Mouse (Mus musculus): ENCODE data around the gene Tnfaip3. TPM values are rescaled to one million over a fixed set of nuclear protein-coding genes. Genes with fewer than 3 reads are reported as not detected.

Tnfaip3 gene
- polyA plus RNA-seq, 1 experiment from 2014 or later = 4.0 TPM

DNA sequence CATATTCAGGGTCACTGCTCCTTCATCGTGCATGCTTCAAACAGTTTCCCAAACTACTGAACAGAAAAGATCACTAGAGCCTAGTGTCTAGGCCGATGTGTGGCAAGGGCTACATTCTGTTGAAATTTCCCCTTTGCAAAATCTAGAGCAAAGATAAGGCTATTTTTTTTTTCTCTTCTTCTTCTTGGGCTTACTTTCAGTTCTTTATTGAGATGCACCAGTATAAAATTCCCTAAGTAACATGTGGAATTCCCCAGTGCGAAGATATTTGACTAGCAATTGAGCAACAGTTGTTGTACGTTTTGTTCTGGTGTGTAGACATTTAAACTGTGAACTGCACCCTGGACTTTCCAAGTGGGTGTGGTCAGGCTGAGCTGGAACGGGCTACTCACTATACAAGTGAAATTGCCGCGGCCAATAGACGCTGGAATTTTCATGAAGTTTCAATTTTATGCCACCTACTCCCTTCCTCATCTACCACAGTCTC lies 6.2 kb downstream of the Tnfaip3 start:
- Histone ChIP-seq H3K9ac (ENCODE audit: low read length) (peak overlapping the region; percentile 18; the same call in 1 of the 2 replicates), H3K27ac (ENCODE audit: low read length) (no peak overlapping the region; the same call in 1 of the 2 replicates), H3K9me3 (replicated peaks; ENCODE audit: control insufficient read depth, low read length) (no peaks in the 10 kb centered on the region), H3K4me1 (ENCODE audit: control insufficient read depth, insufficient read depth, low read length) (peaks cover 17% of the 10 kb centered on the region; the same call in 1 of the 2 replicates), H3K36me3 (ENCODE audit: control insufficient read depth, insufficient read depth) (peaks cover 23% of the 10 kb centered on the region), H3K27me3 (ENCODE audit: control insufficient read depth, insufficient read depth, low read length) (no peaks in the 10 kb centered on the region), H3K4me3 (ENCODE audit: low read length) (no peak overlapping the region), H3K4me2 (ENCODE audit: low read depth, low read length) (peak overlapping the region; percentile 47)
- WGBS = 51% methylated on average over 8 of the region's 8 CpGs
- ATAC-seq (replicated peaks; ENCODE audit: extremely low read depth, insufficient read depth, low FRiP score) = no peak

DNA sequence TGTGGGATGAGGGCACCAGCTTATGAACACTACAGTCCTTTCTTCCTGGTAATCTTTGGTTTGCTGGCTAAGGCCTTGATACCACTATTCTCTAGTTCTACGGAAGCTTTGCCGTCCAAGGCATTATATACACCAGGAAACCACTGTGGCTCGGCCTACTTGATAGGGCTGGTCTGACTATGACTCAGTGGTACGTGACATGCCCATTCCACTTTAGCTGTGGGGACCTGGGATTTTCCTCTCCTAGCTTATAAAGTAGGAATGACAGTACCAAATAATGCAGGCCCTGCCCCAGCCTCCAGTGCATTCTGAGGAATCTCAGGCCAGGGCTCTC lies 6.9 kb downstream of the Tnfaip3 start:
- Histone ChIP-seq H3K4me3 (ENCODE audit: low read length) (no peak overlapping the region), H3K4me2 (ENCODE audit: low read depth, low read length) (no peak overlapping the region), H3K36me3 (ENCODE audit: control insufficient read depth, insufficient read depth) (peaks cover 25% of the 10 kb centered on the region), H3K27ac (ENCODE audit: low read length) (no peak overlapping the region), H3K9me3 (replicated peaks; ENCODE audit: control insufficient read depth, low read length) (no peaks in the 10 kb centered on the region), H3K27me3 (ENCODE audit: control insufficient read depth, insufficient read depth, low read length) (no peaks in the 10 kb centered on the region), H3K9ac (ENCODE audit: low read length) (no peak overlapping the region), H3K4me1 (ENCODE audit: control insufficient read depth, insufficient read depth, low read length) (peaks cover 15% of the 10 kb centered on the region; the same call in 1 of the 2 replicates)
- ATAC-seq (replicated peaks; ENCODE audit: extremely low read depth, insufficient read depth, low FRiP score) = no peak
- WGBS = 84% methylated on average over 4 of the region's 4 CpGs

DNA sequence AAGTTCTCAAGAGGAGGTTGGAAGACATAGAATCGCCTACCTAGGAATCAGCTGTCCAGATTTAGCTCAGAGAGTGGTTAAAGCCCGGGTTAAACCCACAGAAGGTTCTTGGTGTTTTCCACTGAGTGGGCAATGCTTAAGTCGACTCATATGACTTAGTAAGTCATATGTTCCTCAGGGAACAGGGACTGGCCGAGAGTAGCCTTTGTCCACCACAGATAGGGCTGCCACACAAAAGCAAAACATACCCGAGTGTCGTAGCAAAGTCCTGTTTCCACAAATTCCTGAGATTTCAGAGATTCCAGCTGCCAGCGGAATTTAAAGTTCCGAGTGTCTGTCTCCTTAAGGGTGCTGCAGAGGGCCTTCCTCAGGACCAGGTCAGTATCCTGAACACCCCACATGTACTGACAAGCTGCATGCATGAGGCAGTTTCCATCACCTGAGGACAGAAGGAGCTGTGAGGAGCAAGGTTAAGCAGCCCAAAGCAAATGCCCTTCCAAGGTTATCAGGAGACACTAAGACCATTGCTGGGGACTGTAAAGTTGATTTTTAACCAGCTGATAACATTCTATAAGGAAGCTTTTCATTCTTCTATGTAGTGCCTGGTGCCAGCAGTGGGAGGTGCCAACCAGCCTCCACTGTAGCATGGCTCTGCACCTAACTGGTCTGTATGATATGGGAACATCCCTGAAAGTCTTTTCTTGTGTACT lies 7.4 kb downstream of the Tnfaip3 start:
- Histone ChIP-seq H3K36me3 (ENCODE audit: control insufficient read depth, insufficient read depth) (peaks cover 29% of the 10 kb centered on the region), H3K4me1 (ENCODE audit: control insufficient read depth, insufficient read depth, low read length) (peaks cover 15% of the 10 kb centered on the region; the same call in 1 of the 2 replicates), H3K4me2 (ENCODE audit: low read depth, low read length) (no peak overlapping the region), H3K9me3 (replicated peaks; ENCODE audit: control insufficient read depth, low read length) (no peaks in the 10 kb centered on the region), H3K4me3 (ENCODE audit: low read length) (no peak overlapping the region), H3K27ac (ENCODE audit: low read length) (no peak overlapping the region), H3K9ac (ENCODE audit: low read length) (no peak overlapping the region), H3K27me3 (ENCODE audit: control insufficient read depth, insufficient read depth, low read length) (no peaks in the 10 kb centered on the region)
- ATAC-seq (replicated peaks; ENCODE audit: extremely low read depth, insufficient read depth, low FRiP score) = 0 out of 2 replicates have a peak, but pooled peaks have one; percentile 23
- WGBS = 47% methylated on average over 8 of the region's 8 CpGs

DNA sequence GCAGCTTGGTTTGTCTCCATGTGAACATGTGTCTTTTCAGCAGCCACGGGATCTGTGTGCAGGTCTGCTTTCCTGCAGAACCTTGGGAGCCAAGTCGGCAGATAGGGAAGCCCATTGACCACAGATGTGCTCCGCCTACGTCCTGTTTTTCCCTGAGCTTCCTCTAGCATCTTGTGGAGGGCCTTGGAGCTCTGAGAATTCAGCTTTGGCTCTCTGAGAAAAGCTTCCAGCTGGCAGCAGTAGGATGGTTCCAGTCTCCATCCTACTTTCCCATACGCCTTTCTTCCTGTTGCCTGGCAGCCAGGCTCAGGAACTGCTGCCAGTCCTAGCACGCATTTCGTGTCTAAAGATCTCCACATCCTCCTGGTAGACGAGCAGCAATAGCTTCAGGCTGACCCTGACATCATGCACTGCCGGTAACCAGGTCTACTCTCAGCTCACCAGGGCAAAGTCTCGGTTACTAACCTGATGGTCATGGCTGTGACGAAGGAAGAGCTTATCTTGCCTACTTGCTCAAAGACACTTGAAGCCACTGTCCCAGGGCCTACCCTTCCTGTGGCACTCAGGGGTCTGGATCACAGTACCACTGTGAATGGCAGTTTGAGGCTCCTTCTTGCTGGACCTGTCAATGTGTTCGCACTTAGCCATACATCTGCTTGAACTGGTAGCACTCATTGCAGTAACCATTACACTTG lies 13.2 kb downstream of the Tnfaip3 start:
- H3K36me3 ChIP-seq (ENCODE audit: control insufficient read depth, insufficient read depth) = peaks cover 42% of the 10 kb centered on the region
- ATAC-seq (replicated peaks; ENCODE audit: extremely low read depth, insufficient read depth, low FRiP score) = no peak

DNA sequence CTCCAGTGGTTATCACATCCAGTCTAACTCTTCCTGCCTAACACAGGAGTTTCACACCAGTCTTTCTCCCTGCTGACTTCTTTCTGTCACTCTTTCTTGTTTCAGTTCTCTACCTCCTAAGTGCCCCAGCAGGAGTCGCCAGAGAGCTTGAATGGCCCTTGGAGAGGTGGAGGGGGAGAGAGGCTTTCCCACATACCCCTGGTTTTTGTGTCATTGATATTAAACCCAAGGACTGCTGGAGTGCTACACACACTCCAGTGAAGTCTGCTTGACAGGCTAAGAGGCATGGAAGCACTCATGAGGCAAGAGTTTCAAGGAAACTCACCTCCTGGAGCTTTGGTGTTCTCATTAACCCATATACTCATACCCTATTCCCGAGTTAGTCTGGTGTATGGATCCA lies 16.0 kb downstream of the Tnfaip3 start:
- ATAC-seq (replicated peaks; ENCODE audit: extremely low read depth, insufficient read depth, low FRiP score) = no peak
- Histone ChIP-seq H3K4me1 (ENCODE audit: control insufficient read depth, insufficient read depth, low read length) (no peaks in the 10 kb centered on the region), H3K27ac (ENCODE audit: low read length) (no peak overlapping the region), H3K4me3 (ENCODE audit: low read length) (no peak overlapping the region), H3K9ac (ENCODE audit: low read length) (no peak overlapping the region), H3K36me3 (ENCODE audit: control insufficient read depth, insufficient read depth) (peaks cover 25% of the 10 kb centered on the region), H3K9me3 (replicated peaks; ENCODE audit: control insufficient read depth, low read length) (0 out of 2 replicates have a peak, but pooled peaks cover 2% of the 10 kb centered on the region), H3K4me2 (ENCODE audit: low read depth, low read length) (no peak overlapping the region), H3K27me3 (ENCODE audit: control insufficient read depth, insufficient read depth, low read length) (no peaks in the 10 kb centered on the region)
- 85% methylated on average over 2 of the region's 2 CpGs for WGBS

More for the DNA sequence above, 13.2 kb downstream of the Tnfaip3 start:
- WGBS = 86% methylated on average over 12 of the region's 12 CpGs
- no peak overlapping the region for H3K4me3 ChIP-seq (ENCODE audit: low read length)
- no peak overlapping the region for H3K9ac ChIP-seq (ENCODE audit: low read length)
- H3K4me2 ChIP-seq (ENCODE audit: low read depth, low read length) = no peak overlapping the region
- H3K4me1 ChIP-seq (ENCODE audit: control insufficient read depth, insufficient read depth, low read length) = no peaks in the 10 kb centered on the region
- H3K27me3 ChIP-seq (ENCODE audit: control insufficient read depth, insufficient read depth, low read length) = no peaks in the 10 kb centered on the region
- 0 out of 2 replicates have a peak, but pooled peaks cover 2% of the 10 kb centered on the region for H3K9me3 ChIP-seq (replicated peaks; ENCODE audit: control insufficient read depth, low read length)
- no peak overlapping the region for H3K27ac ChIP-seq (ENCODE audit: low read length)

DNA sequence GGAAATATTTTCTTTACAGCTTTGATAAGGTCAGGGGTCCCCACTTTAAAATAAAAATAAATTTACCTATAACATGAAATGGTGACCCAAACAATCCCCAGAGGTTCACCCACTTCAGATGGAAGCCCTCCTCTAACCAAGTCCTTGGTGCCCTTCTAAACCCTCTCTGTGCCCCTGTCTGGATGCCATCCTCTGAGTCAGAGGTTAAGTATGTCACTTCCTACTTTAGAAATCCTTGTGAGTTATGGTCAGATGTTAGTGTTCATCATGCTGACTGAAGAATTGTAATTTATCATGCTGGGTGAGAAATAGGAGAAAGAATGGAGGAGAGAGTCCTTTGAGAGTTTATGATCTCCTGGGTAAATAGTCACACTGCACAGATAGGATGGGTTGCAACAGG lies 19.1 kb downstream of the Tnfaip3 start:
- Histone ChIP-seq H3K27me3 (ENCODE audit: control insufficient read depth, insufficient read depth, low read length) (no peaks in the 10 kb centered on the region), H3K9me3 (replicated peaks; ENCODE audit: control insufficient read depth, low read length) (0 out of 2 replicates have a peak, but pooled peaks cover 2% of the 10 kb centered on the region), H3K4me1 (ENCODE audit: control insufficient read depth, insufficient read depth, low read length) (no peaks in the 10 kb centered on the region), H3K9ac (ENCODE audit: low read length) (no peak overlapping the region), H3K27ac (ENCODE audit: low read length) (no peak overlapping the region), H3K36me3 (ENCODE audit: control insufficient read depth, insufficient read depth) (peaks cover 4% of the 10 kb centered on the region), H3K4me3 (ENCODE audit: low read length) (no peak overlapping the region), H3K4me2 (ENCODE audit: low read depth, low read length) (no peak overlapping the region)
- no peak for ATAC-seq (replicated peaks; ENCODE audit: extremely low read depth, insufficient read depth, low FRiP score)

DNA sequence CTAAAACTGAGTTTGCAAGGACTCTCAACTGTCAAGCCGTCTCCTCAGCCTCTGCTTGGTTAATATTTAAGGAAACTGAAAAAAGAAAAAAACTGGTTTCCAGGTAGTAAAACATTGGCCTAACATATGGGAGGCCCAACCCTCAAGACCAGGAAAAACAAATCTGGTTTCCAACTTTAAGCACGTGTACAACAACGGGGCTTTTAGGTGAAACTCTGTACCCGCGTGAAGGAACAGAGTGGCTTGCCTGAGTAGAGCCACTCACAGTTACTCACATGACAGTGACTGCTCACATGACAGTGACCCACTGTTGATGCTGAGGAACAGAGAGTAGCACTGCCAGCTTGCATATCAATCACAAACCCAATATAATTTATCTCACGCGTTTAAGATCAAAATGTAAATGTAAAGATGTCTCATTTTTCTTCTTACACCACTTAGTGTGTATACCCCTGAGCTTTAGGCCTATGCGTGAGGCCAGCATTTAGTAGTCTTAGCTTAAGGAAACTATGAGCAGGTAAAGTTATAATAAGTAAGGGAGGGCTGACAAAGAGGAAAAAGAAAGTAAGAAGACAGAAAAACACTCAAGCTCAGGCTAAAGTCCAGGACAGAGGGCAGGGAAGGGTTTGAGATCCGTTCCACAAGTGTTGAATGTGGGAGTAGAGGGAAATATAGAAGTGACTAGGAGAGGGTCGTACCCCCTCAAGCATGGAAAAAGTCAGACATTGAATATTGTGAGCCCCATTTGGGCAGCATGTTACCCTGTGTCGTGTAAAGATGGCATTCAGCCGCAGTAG lies 19.8 kb downstream of the Tnfaip3 start:
- no peak overlapping the region for H3K27ac ChIP-seq (ENCODE audit: low read length)
- no peaks in the 10 kb centered on the region for H3K4me1 ChIP-seq (ENCODE audit: control insufficient read depth, insufficient read depth, low read length)
- 81% methylated on average over 12 of the region's 12 CpGs for WGBS
- no peak overlapping the region for H3K9ac ChIP-seq (ENCODE audit: low read length)
- ATAC-seq (replicated peaks; ENCODE audit: extremely low read depth, insufficient read depth, low FRiP score) = no peak
- H3K9me3 ChIP-seq (replicated peaks; ENCODE audit: control insufficient read depth, low read length) = 0 out of 2 replicates have a peak, but pooled peaks cover 2% of the 10 kb centered on the region
- no peaks in the 10 kb centered on the region for H3K27me3 ChIP-seq (ENCODE audit: control insufficient read depth, insufficient read depth, low read length)
- no peak overlapping the region for H3K4me2 ChIP-seq (ENCODE audit: low read depth, low read length)
- no peaks in the 10 kb centered on the region for H3K36me3 ChIP-seq (ENCODE audit: control insufficient read depth, insufficient read depth)
- no peak overlapping the region for H3K4me3 ChIP-seq (ENCODE audit: low read length)

DNA sequence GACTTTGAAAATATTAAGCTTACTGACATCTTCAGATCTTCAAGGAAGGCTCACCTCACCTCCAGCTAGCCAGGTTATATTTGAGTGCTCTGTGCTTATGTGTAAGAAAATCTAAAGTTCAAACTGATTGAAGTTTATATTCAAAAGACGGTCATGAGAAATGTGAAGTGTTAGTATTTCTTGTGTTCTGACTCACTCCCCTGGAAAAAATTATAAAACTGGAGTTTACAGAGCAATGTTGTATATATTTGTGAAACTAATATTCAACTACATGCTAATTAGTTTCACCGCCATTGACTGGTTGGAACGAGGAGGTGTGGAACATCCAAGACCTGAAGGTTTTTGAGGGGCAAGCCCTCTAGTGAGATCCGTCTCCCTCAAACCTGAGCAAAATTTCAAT lies 22.5 kb downstream of the Tnfaip3 start:
- Histone ChIP-seq H3K9me3 (replicated peaks; ENCODE audit: control insufficient read depth, low read length) (no peaks in the 10 kb centered on the region), H3K27me3 (ENCODE audit: control insufficient read depth, insufficient read depth, low read length) (no peaks in the 10 kb centered on the region), H3K4me2 (ENCODE audit: low read depth, low read length) (no peak overlapping the region), H3K27ac (ENCODE audit: low read length) (no peak overlapping the region), H3K4me1 (ENCODE audit: control insufficient read depth, insufficient read depth, low read length) (no peaks in the 10 kb centered on the region), H3K4me3 (ENCODE audit: low read length) (no peak overlapping the region), H3K9ac (ENCODE audit: low read length) (no peak overlapping the region), H3K36me3 (ENCODE audit: control insufficient read depth, insufficient read depth) (no peaks in the 10 kb centered on the region)
- ATAC-seq (replicated peaks; ENCODE audit: extremely low read depth, insufficient read depth, low FRiP score) = no peak
- WGBS = 87% methylated on average over 4 of the region's 4 CpGs

Measured in heart, embryonic 16.5 days (tissue).